Mouse (Mus musculus) embryo, embryonic 10 days (tissue): Measurements from ENCODE around the gene H2afb3.
A peak's percentile ranks its signal among the peaks of the same experiment; 100 is the strongest.
"Not testable (repeated sequence)": the region's sequence is repeated elsewhere in the genome, so short reads cannot be mapped to it uniquely, and the experiment has no call there.

Experiments used
- DNase-seq: peaks from one replicate; pipeline ENCODE4 v3.0.0-alpha.2; 2015; ENCODE audit warnings: low spot score

The H2afb3 gene

GRCm38 (mm10) chrX:120312995-120313394 is at the start of gene H2afb3:
TSS of gene H2afb3 (minus strand) at chrX:120313095.
- not testable (repeated sequence) for DNase-seq

GRCm38 (mm10) chrX:120301469-120302175 is 11.3 kb downstream of the H2afb3 start:
- no peak for DNase-seq

GRCm38 (mm10) chrX:120292832-120293750 is 19.8 kb downstream of the H2afb3 start:
- DNase-seq = peak; percentile 82

GRCm38 (mm10) chrX:120291696-120292095 is 21.2 kb downstream of the H2afb3 start:
- DNase-seq = peak; percentile 32

DNA sequence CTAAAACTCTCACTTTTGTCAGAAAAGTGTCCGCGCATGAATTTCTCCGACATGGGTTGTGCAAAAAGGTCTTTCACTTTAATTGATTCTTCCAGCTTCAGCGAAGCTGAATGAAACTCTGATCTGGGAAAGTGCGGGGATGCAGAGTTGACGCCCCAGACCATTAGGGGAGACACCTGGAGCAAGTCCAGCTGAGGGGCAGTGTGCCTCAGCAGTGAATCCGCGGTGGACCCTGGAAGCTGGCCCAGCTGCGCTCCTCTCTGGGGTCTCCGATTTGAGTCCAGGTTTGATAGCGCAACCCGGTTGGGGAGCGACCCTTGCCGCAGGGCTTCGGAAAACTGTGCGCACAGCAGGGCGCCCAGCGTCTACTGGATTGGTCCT is 22.0 kb downstream of the H2afb3 start:
- DNase-seq = peak; percentile 11

GRCm38 (mm10) chrX:120290011-120290899 is 22.6 kb downstream of the H2afb3 start, which contains the start of gene Pcdh11x:
TSS of gene Pcdh11x (plus strand) at chrX:120290259.
- peak; percentile 61 for DNase-seq

GRCm38 (mm10) chrX:120287502-120287901 is 25.4 kb downstream of the H2afb3 start:
- DNase-seq = peak; percentile 3

- DNase-seq = peak; percentile 3
Measured at GRCm38 (mm10) chrX:120285522-120285921, 27.4 kb downstream of the H2afb3 start.
